Mouse (Mus musculus): ENCODE data around the gene Slc22a22.

DNA sequence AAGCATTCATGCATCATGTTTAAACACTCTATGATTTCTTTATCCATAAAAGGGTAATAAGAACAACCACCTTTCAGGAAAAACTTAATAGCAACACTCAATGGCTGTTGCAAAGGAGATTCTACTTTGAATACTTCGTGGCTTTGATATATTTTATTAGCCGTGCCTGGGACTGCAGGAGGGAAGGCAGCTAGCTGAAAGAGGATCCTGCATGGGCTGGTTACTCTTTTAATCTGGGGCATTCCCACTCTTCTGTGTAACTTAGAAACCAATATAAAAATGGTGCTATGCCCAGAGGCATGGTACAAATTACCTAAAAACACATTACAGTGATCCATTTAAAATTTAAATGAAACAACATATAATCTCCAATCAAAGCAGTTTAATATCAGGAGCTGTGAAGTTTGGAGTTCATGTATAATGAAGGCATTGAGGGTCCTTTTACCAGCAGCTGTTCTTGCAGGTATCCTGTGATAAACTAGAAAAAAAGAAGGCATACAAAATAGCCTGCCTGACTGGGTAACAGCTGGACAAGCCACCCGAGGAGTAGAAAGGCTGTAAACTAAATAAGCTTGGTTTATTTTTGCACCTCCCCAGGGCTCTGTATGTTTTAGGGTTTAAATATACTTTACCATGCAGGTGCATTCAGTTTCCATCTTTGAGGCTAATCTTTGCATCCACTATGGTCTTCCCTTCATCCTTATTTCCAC lies 78.8 kb downstream of the Slc22a22 start:
- TF ChIP-seq CTCF (IDR thresholded peaks at IDR 0.05; ENCODE audit: control insufficient read depth, insufficient read depth, low read length), result no peak
- no peak for TF ChIP-seq POLR2A (IDR thresholded peaks at IDR 0.05; ENCODE audit: borderline replicate concordance, control insufficient read depth, low read depth, low read length)

Measured in bone marrow, adult 2 months (tissue).